Mouse (Mus musculus) CD4-positive naive resting alpha-beta T cell, adult 76 days (primary cell): ENCODE measurements around the gene C2. TPM values are rescaled to one million over a fixed set of nuclear protein-coding genes. Genes with fewer than 3 reads are reported as not detected.

Experiments used
- total RNA-seq: library from RNA; stranded (reverse); gene quantifications from one replicate; pipeline ENCODE4 v1.2.4, GENCODE M21; 2023

The C2 gene
- 1.6 TPM for total RNA-seq

DNA sequence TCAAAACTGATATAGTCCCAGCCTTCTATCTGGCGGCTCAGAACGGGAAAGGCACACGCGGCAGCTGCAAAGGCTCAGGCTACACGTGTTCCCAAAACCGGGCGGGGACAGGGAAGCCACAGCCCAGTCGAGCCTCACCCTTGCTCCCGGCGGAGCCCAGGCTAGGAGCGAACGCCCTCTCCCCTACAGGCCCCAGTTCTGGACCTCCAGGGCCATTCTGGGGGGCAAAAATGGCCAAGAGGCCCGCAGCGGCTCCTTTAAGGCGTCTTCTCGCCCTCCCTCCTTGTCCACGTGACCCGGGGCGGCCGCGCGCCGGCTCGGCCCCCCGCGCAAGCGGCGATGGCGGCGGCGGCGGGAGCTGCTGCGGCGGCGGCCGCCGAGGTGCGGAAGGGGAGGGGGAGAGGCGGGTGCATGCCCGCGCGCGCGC lies at the start of gene C2, which contains the start of gene Ehmt2:
C2 (minus strand) TSS at position 106 of the 427 bp plus-strand sequence.
Ehmt2 (plus strand) TSS at position 310 of the 427 bp plus-strand sequence.

DNA sequence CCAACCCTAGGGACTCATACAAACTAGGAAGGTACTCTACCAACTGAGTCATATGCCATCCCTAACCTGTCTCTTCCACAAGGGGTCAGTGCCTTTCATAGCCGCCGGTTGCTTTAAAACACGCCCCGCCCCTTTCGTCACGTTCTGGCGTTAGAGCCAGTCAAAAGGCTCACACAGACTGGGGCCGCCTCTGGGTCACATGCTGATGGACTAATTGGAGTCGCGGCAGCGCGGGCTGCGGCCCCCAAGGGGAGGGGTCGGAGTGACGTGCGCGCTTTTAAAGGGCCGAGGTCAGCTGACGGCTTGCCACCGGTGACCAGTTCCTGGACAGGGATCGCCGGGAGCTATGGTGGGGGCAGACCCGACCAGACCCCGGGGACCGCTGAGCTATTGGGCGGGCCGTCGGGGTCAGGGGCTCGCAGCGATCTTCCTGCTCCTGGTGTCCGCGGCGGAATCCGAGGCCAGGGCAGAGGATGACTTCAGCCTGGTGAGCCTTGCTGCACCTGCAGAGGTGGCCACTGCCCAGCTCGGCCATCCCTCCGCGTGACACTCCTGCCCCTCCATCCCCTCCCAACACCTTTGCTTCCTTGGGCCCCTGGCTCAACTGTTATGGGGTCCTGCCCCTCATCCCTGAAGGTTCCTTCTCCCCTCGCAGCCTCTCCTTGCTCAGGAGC lies 33.1 kb upstream of the C2 start, which contains the start of gene Neu1:
Neu1 (plus strand) TSS at position 193 of the 674 bp plus-strand sequence.

DNA sequence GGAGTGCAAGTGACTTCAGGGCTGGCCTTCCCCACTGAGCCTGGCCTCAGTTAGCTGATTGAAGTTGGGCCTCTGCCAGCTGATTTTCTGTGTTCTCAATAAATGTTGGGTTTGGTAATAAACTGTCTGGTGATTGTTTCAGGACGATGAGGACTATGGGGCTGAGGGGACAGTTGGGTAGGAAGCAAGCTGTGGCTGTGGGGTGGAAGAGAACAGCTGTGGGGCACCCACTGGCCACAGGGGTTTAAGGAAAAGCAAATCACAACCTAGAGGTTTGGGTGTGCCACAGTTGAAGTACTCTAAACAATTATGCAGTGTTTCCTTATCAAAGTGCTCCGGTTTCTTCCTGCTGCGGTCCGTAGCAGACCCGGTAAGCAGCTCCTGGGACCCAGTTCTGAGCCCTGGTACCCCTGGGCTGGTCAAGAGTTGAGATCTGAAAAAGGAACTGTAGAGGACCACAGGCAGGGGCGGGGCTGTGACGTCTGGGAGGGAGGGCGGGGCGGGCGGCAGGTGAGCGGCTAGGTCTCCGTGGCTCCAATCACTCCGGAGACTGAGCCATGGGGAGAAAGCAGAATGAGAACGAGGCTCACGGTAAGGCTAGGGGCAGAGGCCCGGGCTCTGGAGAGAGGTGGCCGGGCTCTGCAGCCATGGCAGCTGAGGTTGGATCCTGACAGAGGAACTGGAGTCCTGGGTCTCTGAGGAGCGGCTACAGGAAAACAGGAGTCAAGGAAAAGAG lies 16.0 kb upstream of the C2 start, which contains the start of gene Slc44a4:
Slc44a4 (plus strand) TSS at position 537 of the 736 bp plus-strand sequence.

DNA sequence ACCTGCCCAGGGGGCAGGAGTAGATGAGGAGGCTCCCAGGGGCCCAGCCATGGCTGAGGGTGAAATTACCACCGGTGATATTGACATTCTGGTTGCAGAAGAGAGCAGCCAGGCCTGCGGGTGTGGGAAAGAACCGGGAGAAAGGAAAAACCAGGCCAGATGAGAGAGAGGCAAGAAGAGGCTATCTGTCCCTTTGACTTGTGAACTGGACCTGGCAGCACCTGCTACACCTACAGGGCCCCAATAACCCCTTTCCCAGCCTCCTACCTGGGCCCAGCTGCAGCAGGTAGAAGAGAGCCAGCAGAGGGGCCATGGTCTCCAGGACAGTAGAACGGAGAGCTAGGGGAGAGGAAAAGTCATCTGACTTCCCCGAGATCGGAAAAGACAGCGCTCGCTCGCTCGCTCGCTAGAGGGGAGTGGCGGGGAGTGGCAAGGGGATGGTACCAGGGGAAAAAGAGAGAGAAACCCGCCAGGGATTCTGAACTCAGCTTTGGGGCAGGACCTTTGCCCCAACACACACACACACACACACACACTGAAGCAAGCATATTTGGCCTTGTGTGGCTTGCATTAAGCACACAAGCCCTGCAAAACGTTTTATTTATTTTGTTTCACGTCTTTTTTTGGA lies 16.3 kb downstream of the C2 start, which contains the start of gene Gm20547:
Gm20547 (minus strand) TSS at position 360 of the 628 bp plus-strand sequence.

DNA sequence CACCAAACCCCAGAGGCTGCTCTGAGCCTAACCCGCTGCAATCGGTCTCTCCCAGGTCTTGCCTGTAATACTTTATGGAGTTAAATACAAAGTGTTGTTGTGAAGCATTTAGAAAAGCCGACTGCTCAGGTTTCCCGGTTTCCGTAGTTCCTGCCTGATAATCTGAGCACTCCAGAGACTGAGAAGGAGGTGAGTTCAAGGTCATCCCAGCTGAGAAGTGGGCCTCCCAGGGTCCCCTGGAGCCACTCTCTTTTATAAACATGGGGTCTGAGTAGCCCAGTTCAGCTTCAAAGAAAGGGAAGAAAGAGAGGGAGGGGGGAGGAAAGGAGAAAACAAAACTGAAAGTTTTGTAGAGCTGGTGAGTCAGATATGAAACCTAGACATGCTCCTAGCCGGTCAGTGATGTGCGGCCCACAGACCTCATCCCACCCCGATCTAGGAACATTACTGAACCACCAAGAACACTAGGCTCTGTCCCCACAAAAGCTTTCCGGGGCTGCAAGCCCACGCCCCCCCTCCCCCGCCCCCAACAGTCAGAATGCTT lies 18.7 kb downstream of the C2 start, which contains the start of gene Zbtb12:
Zbtb12 (plus strand) TSS at position 148 of the 544 bp plus-strand sequence.

DNA sequence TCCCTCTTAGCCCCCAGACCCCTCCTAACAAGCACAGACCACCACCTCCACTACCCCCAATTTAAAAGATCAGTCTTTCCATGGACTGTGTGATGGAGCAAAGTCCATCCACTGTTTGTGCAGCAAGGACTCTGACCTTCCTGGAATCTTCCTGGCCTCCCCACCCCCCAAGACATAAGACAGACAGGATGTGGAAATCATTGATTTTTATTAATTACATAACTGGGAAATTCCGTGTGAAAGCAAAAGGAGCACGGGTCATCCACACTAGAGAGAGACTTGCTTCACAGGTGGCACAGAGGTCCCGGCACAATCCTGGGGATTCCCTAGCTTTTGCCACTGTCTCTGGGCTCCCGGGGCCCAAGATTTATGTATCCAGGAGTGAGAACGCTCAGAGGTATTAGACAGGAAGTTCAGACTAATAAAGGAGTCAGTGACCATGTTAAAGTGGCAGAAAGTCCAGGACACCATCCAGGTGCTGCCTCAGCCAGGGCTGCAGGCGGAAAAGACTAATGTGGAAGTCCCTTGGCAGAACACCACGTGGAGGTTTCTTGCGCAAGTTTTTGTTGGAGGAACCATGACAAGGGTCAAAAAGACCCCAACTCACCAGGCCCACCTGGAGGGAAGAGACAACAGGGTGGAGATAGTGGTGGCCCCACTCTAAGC lies 35.5 kb downstream of the C2 start, which contains the start of gene Cfb:
Cfb (minus strand) TSS at position 103 of the 666 bp plus-strand sequence.

DNA sequence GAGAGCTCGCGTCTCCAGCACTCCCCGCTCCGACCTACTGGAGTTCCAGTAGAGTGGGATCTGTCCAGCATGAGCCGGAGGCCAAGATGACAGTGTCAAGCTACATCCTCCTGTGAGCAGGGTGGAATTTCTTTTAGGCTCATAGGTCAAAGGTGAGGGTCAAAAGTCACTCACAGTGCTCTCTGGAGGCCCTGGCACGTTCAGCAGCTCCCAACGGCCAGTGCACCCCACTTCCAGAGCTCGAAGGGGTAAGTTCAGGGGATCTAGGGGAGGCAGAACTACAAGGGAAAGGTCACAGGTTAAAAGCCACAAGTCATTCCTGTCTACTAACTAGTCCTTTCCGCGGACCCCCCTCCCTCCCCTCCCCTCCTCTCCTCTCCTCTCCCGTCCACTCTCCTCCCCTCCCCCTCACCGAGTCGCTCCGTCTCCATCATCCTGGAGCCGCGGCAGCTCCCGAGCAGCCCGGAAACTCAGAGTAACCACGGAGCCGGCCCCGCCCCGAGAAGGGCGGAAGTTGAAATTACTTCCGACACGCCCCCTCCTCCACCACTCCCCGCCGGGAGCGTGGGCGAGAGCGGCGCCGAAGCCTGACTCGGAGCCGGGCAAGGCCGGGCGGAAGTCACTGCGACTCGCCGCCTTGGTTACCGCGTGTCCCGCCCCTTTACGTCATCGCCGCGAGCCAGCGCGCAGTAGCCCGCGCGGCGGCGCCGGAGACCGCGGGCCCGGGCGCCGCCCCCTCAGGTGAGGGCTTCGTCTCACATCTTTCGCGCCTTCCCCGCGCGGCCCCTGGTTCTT lies 48.1 kb downstream of the C2 start, which contains the start of the genes Skiv2l and Nelfe:
Skiv2l (minus strand) TSS at position 489 of the 795 bp plus-strand sequence.
Nelfe (plus strand) TSS at position 670 of the 795 bp plus-strand sequence.

DNA sequence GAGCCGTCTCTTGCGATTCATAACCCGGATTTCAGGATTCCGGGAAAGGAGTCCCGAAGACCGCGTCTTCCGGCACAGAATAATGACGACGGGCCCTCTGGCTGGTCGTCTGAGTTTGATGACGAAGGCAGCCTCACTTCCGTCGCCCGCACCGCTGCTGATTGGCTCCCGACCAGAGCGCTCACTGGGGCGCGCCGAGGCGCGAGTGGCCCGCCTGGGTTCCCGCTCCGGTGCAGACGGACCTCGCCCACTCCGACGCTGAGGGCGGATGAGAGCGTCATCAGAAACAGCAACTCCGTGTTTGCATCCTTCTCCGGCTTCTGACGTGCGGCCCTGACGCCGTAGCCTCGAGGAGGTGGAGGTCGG lies 61.2 kb downstream of the C2 start, which contains the start of the genes Stk19 and Dxo:
Stk19 (minus strand) TSS at position 90 of the 366 bp plus-strand sequence.
Dxo (plus strand) TSS at position 164 of the 366 bp plus-strand sequence.

Other genes with a start within 250 kb of the C2 start
- 0.09 TPM for gene Tnxb, start 227.7 kb downstream of the C2 start, total RNA-seq
- 0.70 TPM for gene C4b, start 154.4 kb downstream of the C2 start, total RNA-seq
- gene Cyp21a1, start 93.7 kb downstream of the C2 start, total RNA-seq, result not detected
- 55.8 TPM for gene Stk19, start 61.3 kb downstream of the C2 start, total RNA-seq
- 86.0 TPM for gene Dxo, start 61.2 kb downstream of the C2 start, total RNA-seq
- 121 TPM for gene Skiv2l, start 48.1 kb downstream of the C2 start, total RNA-seq
- gene Nelfe, start 47.9 kb downstream of the C2 start, total RNA-seq, result 22.0 TPM
- 0.64 TPM for gene Cfb, start 35.7 kb downstream of the C2 start, total RNA-seq
- gene Zbtb12, start 18.8 kb downstream of the C2 start, total RNA-seq, result 4.4 TPM
- gene Gm20547, start 16.2 kb downstream of the C2 start, total RNA-seq, result 0.38 TPM
- 113 TPM for gene Ehmt2, start 204 bp upstream of the C2 start, total RNA-seq
- gene Slc44a4, start 16.2 kb upstream of the C2 start, total RNA-seq, result not detected
- 44.2 TPM for gene Neu1, start 33.0 kb upstream of the C2 start, total RNA-seq
- gene Hspa1b, start 61.0 kb upstream of the C2 start, total RNA-seq, result 97.6 TPM
- gene Gm20481, start 71.6 kb upstream of the C2 start, total RNA-seq, result not detected
- gene Hspa1a, start 73.9 kb upstream of the C2 start, total RNA-seq, result 57.4 TPM
- not detected for gene Hspa1l, start 74.4 kb upstream of the C2 start, total RNA-seq
- 24.0 TPM for gene Lsm2, start 83.6 kb upstream of the C2 start, total RNA-seq
- 85.0 TPM for gene Vars, start 102.7 kb upstream of the C2 start, total RNA-seq
- gene Vwa7, start 118.3 kb upstream of the C2 start, total RNA-seq, result not detected
- 1.4 TPM for gene Sapcd1, start 129.8 kb upstream of the C2 start, total RNA-seq
- 3.2 TPM for gene Msh5, start 148.5 kb upstream of the C2 start, total RNA-seq
- 137 TPM for gene Clic1, start 151.7 kb upstream of the C2 start, total RNA-seq
- 0.70 TPM for gene Ddah2, start 160.8 kb upstream of the C2 start, total RNA-seq
- gene Ly6g6c, start 167.1 kb upstream of the C2 start, total RNA-seq, result not detected
- not detected for gene Mpig6b, start 167.9 kb upstream of the C2 start, total RNA-seq
- gene Ly6g6e, start 178.6 kb upstream of the C2 start, total RNA-seq, result not detected
- not detected for gene Ly6g6d, start 179.8 kb upstream of the C2 start, total RNA-seq
- gene Ly6g6f, start 187.3 kb upstream of the C2 start, total RNA-seq, result not detected
- gene Abhd16a, start 191.0 kb upstream of the C2 start, total RNA-seq, result 60.6 TPM
- not detected for gene Ly6g5c, start 210.0 kb upstream of the C2 start, total RNA-seq
- gene Ly6g5b, start 217.2 kb upstream of the C2 start, total RNA-seq, result 1.5 TPM
- 28.7 TPM for gene Gpank1, start 223.2 kb upstream of the C2 start, total RNA-seq
- gene Csnk2b, start 223.8 kb upstream of the C2 start, total RNA-seq, result 118 TPM
- gene D17H6S53E, start 228.1 kb upstream of the C2 start, total RNA-seq, result 15.3 TPM
- gene Apom, start 233.8 kb upstream of the C2 start, total RNA-seq, result not detected
- 487 TPM for gene Bag6, start 236.9 kb upstream of the C2 start, total RNA-seq